Mouse (Mus musculus) intestine, embryonic 15.5 days (tissue): ENCODE data around the gene Gm9837. TPM values are rescaled to one million over a fixed set of nuclear protein-coding genes. Genes with fewer than 3 reads are reported as not detected.

Experiments
- ATAC-seq: fragments of 200-750 bp; cut with Nextera tagmentation; 2 replicates; pipeline ENCODE4 v1.8.0; 2017; ENCODE audit warnings: moderate TSS enrichment, moderate library complexity
- H3K27ac ChIP-seq: fragments of 300-500 bp; sonication (generic); 2 replicates; pipeline ENCODE4 v1.5.1; 2015; ENCODE audit warnings: mild to moderate bottlenecking, inconsistent platforms
- H3K27me3 ChIP-seq: fragments of 300-500 bp; sonication (generic); replicated peaks from 2 replicates; pipeline ENCODE4 v1.6.1; 2015; ENCODE audit warnings: inconsistent platforms
- H3K36me3 ChIP-seq: fragments of 300-500 bp; sonication (generic); 2 replicates; pipeline ENCODE4 v1.6.1; 2015; ENCODE audit warnings: inconsistent platforms
- H3K4me1 ChIP-seq: fragments of 300-500 bp; sonication (generic); replicated peaks from 2 replicates; pipeline ENCODE4 v1.6.1; 2015; ENCODE audit warnings: inconsistent platforms
- H3K4me2 ChIP-seq: fragments of 300-500 bp; sonication (generic); replicated peaks from 2 replicates; pipeline ENCODE4 v1.6.1; 2015; ENCODE audit warnings: mild to moderate bottlenecking, inconsistent platforms
- H3K4me3 ChIP-seq: fragments of 300-500 bp; sonication (generic); replicated peaks from 2 replicates; pipeline ENCODE4 v1.5.1; 2015; ENCODE audit warnings: inconsistent platforms
- H3K9ac ChIP-seq: fragments of 300-500 bp; sonication (generic); 2 replicates; pipeline ENCODE4 v1.6.1; 2015; ENCODE audit warnings: inconsistent platforms
- H3K9me3 ChIP-seq: fragments of 300-500 bp; sonication (generic); 2 replicates; pipeline ENCODE4 v1.6.1; 2016; ENCODE audit warnings: inconsistent platforms
- WGBS: fragments of 180-500 bp; shearing (Covaris S2); methylation state at CpG from one replicate; pipeline ENCODE4 v1.1.7; 2015; 5-methylcytosine and 5-hydroxymethylcytosine counted together
- polyA plus RNA-seq: library from polyadenylated mRNA; unstranded; fragments of >200 nt; fragmentation: Nextera tagmentation; extraction: Ambion mirVana; gene quantifications from 2 replicates; pipeline ENCODE4 v1.2.1, GENCODE M21; 2015

The Gm9837 gene
- not detected in 2 replicates for polyA plus RNA-seq

- H3K4me1 ChIP-seq = peaks cover 9% of the 10 kb centered on the region
- H3K4me2 ChIP-seq = peak within 1 kb of the TSS; percentile 44
- 4% methylated on average over 29 of the region's 29 CpGs for WGBS
- H3K27ac ChIP-seq = no peak within 1 kb of the TSS
- peaks cover 49% of the 10 kb centered on the region for H3K27me3 ChIP-seq
- ATAC-seq = peak; percentile 83
- H3K4me3 ChIP-seq = peak within 1 kb of the TSS; percentile 3; the same call in 1 of the 2 replicates
- H3K9me3 ChIP-seq = no peaks in the 10 kb centered on the region
- H3K9ac ChIP-seq = no peak within 1 kb of the TSS
- H3K36me3 ChIP-seq = no peaks in the 10 kb centered on the region
Measured at GRCm38 (mm10) chr11:53469968-53470695, at the start of gene Gm9837. Gene Gm9837 (minus strand): TSS chr11:53470479.

GRCm38 (mm10) chr11:53519207-53520121, 49.2 kb upstream of the Gm9837 start, which contains the start of gene Sept8:
Gene Sept8 (plus strand): TSS chr11:53519257.
- Histone ChIP-seq H3K4me1 (peaks cover 30% of the 10 kb centered on the region), H3K4me3 (peak within 1 kb of the TSS; percentile 75), H3K27ac (peak within 1 kb of the TSS; percentile 79), H3K9ac (peak within 1 kb of the TSS; percentile 69), H3K4me2 (peak within 1 kb of the TSS; percentile 88), H3K27me3 (no peaks in the 10 kb centered on the region), H3K9me3 (no peaks in the 10 kb centered on the region), H3K36me3 (no peaks in the 10 kb centered on the region)
- ATAC-seq = peak; percentile 82
- WGBS = 6% methylated on average over 58 of the region's 79 CpGs

DNA sequence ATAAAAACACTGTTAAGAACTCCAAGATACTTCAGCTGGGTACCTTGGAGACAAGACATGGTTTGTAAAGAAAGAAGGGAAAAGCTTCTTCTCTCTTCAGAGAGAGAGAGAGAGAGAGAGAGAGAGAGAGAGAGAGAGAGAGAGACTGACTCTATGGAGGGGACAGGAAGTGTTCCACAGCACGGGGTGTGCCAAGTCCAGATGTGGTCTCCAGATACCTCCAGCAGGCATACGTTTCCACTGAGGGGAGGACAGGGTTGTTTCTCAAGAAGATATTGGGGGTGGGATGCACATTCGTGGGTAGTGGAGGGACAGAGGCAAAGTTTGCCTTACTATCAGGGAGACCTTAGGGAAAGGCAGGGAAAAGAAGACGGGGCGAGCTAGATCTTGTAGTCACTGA, 48.5 kb upstream of the Gm9837 start:
- no peak overlapping the region for H3K9ac ChIP-seq
- H3K4me1 ChIP-seq = peaks cover 27% of the 10 kb centered on the region
- no peak for ATAC-seq
- H3K9me3 ChIP-seq = no peaks in the 10 kb centered on the region
- no peak overlapping the region for H3K4me3 ChIP-seq
- H3K27me3 ChIP-seq = no peaks in the 10 kb centered on the region
- WGBS = 52% methylated on average over 5 of the region's 5 CpGs
- no peak overlapping the region for H3K27ac ChIP-seq
- no peaks in the 10 kb centered on the region for H3K36me3 ChIP-seq
- peak overlapping the region; percentile 88 for H3K4me2 ChIP-seq

- H3K36me3 ChIP-seq = no peaks in the 10 kb centered on the region
- no peaks in the 10 kb centered on the region for H3K27me3 ChIP-seq
- H3K9ac ChIP-seq = no peak overlapping the region
- H3K9me3 ChIP-seq = no peaks in the 10 kb centered on the region
- H3K4me1 ChIP-seq = peaks cover 15% of the 10 kb centered on the region
- ATAC-seq = no peak
- 46% methylated on average over 8 of the region's 8 CpGs for WGBS
- no peak overlapping the region for H3K4me2 ChIP-seq
- no peak overlapping the region for H3K4me3 ChIP-seq
- H3K27ac ChIP-seq = peak overlapping the region; percentile 27; the same call in 1 of the 2 replicates
Measured at GRCm38 (mm10) chr11:53516775-53517627, 46.7 kb upstream of the Gm9837 start.

DNA sequence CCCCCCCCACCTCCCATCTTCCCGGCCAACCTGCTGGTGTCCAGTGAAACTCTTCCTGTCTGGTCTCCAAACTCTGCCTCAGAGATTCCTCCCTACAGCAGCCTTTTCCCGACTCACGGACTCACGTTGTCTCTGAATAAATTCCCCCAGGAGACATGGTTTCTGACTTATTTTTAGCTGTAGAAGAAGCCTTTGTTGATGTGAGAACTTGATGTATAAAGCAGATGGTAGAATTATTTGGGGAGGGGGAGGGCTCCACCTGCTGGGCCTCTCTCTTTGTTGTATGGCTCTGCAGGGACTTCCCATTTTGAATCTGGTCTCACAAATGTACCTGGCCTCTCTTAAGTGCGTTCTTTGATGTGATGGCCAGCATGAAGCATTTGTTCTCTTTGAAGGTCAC, 40.1 kb upstream of the Gm9837 start:
- no peaks in the 10 kb centered on the region for H3K27me3 ChIP-seq
- H3K9me3 ChIP-seq = no peaks in the 10 kb centered on the region
- no peak overlapping the region for H3K27ac ChIP-seq
- H3K4me3 ChIP-seq = no peak overlapping the region
- H3K9ac ChIP-seq = no peak overlapping the region
- H3K4me1 ChIP-seq = no peaks in the 10 kb centered on the region
- no peaks in the 10 kb centered on the region for H3K36me3 ChIP-seq
- H3K4me2 ChIP-seq = no peak overlapping the region
- ATAC-seq = no peak
- 52% methylated on average over 5 of the region's 5 CpGs for WGBS

GRCm38 (mm10) chr11:53508591-53508990, 38.3 kb upstream of the Gm9837 start:
- no peaks in the 10 kb centered on the region for H3K4me1 ChIP-seq
- no peaks in the 10 kb centered on the region for H3K27me3 ChIP-seq
- ATAC-seq = no peak
- no peak overlapping the region for H3K27ac ChIP-seq
- no peak overlapping the region for H3K4me2 ChIP-seq
- no peaks in the 10 kb centered on the region for H3K9me3 ChIP-seq
- H3K9ac ChIP-seq = no peak overlapping the region
- WGBS = 58% methylated on average over 3 of the region's 3 CpGs
- H3K36me3 ChIP-seq = no peaks in the 10 kb centered on the region
- H3K4me3 ChIP-seq = no peak overlapping the region

- H3K4me1 ChIP-seq = no peaks in the 10 kb centered on the region
- H3K9ac ChIP-seq = no peak overlapping the region
- H3K9me3 ChIP-seq = no peaks in the 10 kb centered on the region
- no peaks in the 10 kb centered on the region for H3K27me3 ChIP-seq
- ATAC-seq = no peak
- 65% methylated on average over 7 of the region's 7 CpGs for WGBS
- H3K4me3 ChIP-seq = no peak overlapping the region
- no peak overlapping the region for H3K27ac ChIP-seq
- no peak overlapping the region for H3K4me2 ChIP-seq
- H3K36me3 ChIP-seq = no peaks in the 10 kb centered on the region
Measured at GRCm38 (mm10) chr11:53508152-53508551, 37.9 kb upstream of the Gm9837 start.

DNA sequence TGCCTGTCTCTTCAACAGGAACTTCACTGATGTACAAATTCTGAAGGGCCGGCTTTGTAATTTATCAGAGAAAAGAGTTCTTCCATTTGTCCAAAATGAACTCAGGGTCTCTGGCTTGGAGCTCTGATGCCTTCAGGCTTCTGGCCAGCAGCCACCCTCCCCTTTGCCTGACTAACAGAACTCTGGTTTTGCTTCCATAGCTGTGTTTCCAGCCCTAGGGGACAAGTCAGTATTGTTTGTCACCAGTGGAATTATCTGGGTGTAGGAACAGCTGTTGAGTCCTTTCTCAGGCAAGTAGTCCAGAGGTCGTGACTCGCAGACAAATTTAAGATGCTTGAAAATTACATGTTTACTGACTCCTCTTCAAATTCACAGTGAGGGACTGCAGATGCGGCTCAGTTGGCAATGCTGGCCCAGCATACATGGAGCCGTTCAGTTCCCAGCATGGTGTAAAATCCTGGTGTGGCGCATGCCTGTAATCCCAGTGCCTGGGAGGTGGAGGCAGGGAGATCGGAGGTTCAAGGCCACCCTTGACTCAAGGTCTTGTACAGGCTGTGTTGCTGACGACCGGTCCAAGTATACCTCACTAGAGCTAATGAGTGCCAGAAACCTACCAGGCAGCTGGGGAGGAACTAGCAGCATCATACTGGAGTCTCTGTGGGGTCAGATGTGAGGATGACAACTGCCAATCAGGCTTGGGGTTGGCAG, 37.0 kb upstream of the Gm9837 start:
- Histone ChIP-seq H3K4me3 (no peak overlapping the region), H3K4me2 (no peak overlapping the region), H3K27ac (no peak overlapping the region), H3K27me3 (no peaks in the 10 kb centered on the region), H3K4me1 (no peaks in the 10 kb centered on the region), H3K36me3 (no peaks in the 10 kb centered on the region), H3K9me3 (no peaks in the 10 kb centered on the region), H3K9ac (no peak overlapping the region)
- WGBS = 81% methylated on average over 9 of the region's 9 CpGs
- no peak for ATAC-seq

DNA sequence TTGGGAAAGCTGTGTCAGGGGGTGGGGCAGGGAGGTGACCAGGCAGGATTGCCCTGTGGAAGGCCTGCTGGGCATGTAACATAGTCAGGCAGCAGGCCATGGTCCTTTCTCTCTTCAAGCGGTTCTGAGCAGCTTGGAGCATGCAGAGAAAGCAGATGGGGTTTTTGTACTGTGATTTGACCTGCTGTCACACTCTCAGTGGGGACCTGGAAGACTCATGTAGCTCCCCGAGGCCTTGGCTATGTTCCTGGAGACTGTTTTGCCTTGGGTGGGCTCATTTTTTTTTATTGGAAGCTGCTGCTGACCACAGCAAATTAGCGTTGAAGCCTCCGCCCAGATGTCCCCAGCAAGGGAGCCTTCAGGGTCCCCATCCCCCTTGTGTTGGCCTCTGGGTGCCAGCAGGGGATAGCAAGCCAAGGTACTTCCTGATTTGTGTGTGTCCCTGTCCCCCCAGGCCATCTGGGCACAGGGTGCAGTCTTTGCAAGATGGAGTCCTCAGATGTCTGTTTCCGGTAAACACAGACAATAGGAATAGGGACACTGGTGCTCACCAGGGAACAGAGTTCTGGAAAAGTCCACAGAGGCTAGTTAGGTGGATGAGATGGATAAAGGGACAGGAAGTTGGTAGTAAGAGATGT, 34.9 kb upstream of the Gm9837 start:
- ATAC-seq = no peak
- H3K4me2 ChIP-seq = no peak overlapping the region
- 83% methylated on average over 5 of the region's 5 CpGs for WGBS

DNA sequence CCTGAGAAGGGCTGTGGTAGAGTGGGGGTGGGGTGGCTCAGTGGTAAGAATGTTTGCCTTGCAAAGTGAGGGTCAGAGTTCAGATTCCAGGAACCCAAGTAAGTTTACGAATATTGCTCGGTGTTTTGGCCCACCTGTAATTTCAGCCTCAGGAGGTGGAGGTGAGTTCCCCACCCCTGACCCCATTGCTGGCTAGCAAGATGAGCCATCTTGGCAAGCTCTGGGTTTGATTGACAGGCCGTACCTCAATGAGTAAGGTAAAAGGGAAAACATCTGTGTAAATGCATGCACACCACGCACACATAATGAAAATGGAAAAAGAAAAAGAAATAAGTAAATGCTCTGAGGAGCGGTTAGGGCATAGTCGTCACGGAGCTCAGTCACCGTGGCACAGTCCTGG, 34.1 kb upstream of the Gm9837 start:
- WGBS = 82% methylated on average over 8 of the region's 8 CpGs
- Histone ChIP-seq H3K4me3 (no peak overlapping the region), H3K9me3 (no peaks in the 10 kb centered on the region), H3K36me3 (no peaks in the 10 kb centered on the region), H3K27ac (no peak overlapping the region), H3K4me1 (no peaks in the 10 kb centered on the region), H3K9ac (no peak overlapping the region), H3K27me3 (0 out of 2 replicates have a peak, but pooled peaks cover 2% of the 10 kb centered on the region), H3K4me2 (no peak overlapping the region)
- ATAC-seq = no peak

More for the DNA sequence above, 34.9 kb upstream of the Gm9837 start:
- Histone ChIP-seq H3K9me3 (no peaks in the 10 kb centered on the region), H3K27ac (no peak overlapping the region), H3K27me3 (0 out of 2 replicates have a peak, but pooled peaks cover under 1% of the 10 kb centered on the region), H3K4me1 (no peaks in the 10 kb centered on the region), H3K4me3 (no peak overlapping the region), H3K36me3 (no peaks in the 10 kb centered on the region), H3K9ac (no peak overlapping the region)

DNA sequence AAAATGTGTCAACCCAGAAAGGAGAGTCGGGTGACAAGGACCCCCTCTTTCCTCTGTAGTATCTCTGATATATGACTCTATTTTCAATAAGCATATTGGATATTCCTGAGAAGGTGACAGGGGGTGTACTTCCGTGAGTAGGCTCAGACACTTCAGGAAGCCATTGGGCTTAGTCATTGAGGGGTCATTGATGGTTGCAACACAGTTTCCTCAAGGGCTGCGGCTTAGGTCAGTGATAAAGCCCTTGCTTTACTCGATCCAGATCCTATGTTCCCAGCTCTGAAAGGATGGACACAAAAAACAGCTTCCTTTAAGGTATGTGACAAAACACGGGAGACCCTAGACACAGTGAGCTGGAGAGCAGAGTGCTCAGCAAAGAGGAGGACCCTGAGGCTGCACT, 33.5 kb upstream of the Gm9837 start:
- WGBS = 81% methylated on average over 5 of the region's 5 CpGs
- Histone ChIP-seq H3K27ac (no peak overlapping the region), H3K9me3 (no peaks in the 10 kb centered on the region), H3K4me1 (no peaks in the 10 kb centered on the region), H3K4me2 (no peak overlapping the region), H3K4me3 (no peak overlapping the region), H3K36me3 (no peaks in the 10 kb centered on the region), H3K27me3 (0 out of 2 replicates have a peak, but pooled peaks cover 2% of the 10 kb centered on the region), H3K9ac (no peak overlapping the region)
- ATAC-seq = no peak
